Mouse (Mus musculus) G1E (cell line): ENCODE measurements around the gene Mael.

ENCODE experiments used
- CTCF ChIP-seq: IDR thresholded peaks from 2 replicates; pipeline ENCODE4 v1.5.1; 2012; ENCODE audit warnings: low read depth, low read length, inconsistent platforms, mixed read lengths
- GATA1 ChIP-seq: IDR thresholded peaks from 2 replicates; pipeline ENCODE4 v1.6.1; 2012; ENCODE audit warnings: borderline replicate concordance, low read length, inconsistent platforms, mixed read lengths
- GATA2 ChIP-seq: IDR thresholded peaks from 2 replicates; pipeline ENCODE4 v1.6.1; 2012; ENCODE audit warnings: low read depth, low read length, inconsistent platforms, borderline replicate concordance
- TAL1 ChIP-seq: conservative IDR thresholded peaks from 2 replicates; pipeline ENCODE4 v1.6.1; 2012; ENCODE audit warnings: low read depth, low read length, inconsistent platforms, mixed read lengths

GRCm38 (mm10) chr1:166256898-166257297 lies 18.4 kb upstream of the Mael start:
- no peak for TF ChIP-seq CTCF
- no peak for TF ChIP-seq GATA1
- no peak for TF ChIP-seq TAL1
- no peak for TF ChIP-seq GATA2
